Mouse (Mus musculus) liver, adult 10 weeks (tissue): ENCODE measurements around the gene Klc2. TPM values are rescaled to one million over a fixed set of nuclear protein-coding genes. Genes with fewer than 3 reads are reported as not detected.

Experiments used
- polyA plus RNA-seq: library from polyadenylated mRNA; stranded (reverse); fragments of 350-450 nt; fragmentation: Illumina TruSeq; extraction: RNeasy Lipid Tissue Mini Kit (QIAGEN cat#74804); gene quantifications from one replicate; pipeline ENCODE4 v1.2.3, GENCODE M21; 2014; ENCODE audit warnings: low read depth, low replicate concordance

Gene Klc2
- polyA plus RNA-seq, result 0.93 TPM

GRCm38 (mm10) chr19:5118384-5118698, at the start of gene Klc2:
Gene Klc2, minus strand, starts transcription at chr19:5118560.

DNA sequence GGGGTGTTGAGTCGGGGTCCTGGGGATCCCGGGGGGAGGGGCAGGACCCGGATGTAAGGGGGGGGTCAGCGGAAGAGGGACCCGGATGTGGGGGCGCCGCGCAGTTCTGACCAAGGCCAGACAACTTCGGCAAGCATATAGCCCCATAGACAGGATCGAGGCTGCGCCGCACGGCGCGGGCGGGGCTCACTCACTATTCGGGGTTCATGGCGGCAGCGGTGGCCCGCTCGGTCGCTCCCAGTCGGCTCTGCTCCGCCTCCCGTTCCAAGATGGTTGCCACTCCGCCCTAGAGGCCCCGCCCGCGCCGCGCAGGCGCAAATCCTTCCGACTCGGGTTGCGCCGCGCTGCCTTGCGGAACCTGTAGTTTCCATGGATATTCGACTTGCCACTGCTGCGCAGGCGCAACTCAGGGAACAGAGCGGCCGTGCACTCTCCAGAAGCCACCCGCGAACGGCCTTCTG, 11.6 kb downstream of the Klc2 start, which contains the start of gene Rab1b:
Rab1b (minus strand) TSS at position 342 of the 461 bp plus-strand sequence.

GRCm38 (mm10) chr19:5098363-5099143, 19.8 kb downstream of the Klc2 start, which contains the start of gene Cnih2:
Gene Cnih2, minus strand, starts transcription at chr19:5098521.

DNA sequence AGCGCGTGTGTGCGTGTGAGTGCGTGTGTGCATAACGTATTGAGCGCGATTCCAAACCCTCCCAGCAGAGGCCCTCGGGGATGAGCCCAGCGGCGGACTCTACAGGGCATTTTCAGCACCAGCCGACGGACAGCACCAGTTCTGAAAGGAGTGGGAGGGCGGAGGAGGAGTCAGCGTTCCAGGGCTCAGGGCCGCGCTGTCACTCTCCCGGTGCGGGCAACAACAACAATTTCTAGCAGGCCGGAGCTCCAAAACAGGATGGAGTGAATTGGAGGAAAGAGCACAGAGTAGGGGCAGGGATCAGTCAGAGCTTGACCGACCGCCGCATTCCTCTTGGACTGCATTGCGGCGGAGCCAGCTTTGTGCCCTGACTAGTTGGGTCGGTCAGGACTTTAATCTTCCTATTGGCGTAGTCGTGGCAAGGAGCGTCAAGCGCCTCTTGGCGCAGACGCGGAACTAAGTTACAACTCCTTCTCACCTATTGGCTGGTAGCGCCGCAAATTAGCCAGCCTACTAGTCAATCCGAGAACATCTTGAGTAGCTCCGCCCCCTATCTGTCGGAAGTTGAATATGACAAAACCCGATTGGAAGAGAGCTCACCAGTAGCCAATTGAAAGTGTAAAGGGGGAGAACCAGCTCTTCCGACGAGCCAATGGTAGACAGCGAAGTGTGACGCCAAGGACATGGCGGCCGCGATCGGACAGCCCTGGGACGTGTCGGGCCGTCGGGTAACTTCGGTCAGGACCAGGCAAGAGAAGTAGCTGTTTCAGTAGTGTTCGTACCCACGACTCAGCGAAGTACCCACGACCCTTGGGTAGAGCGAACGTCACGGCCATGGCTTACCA, 30.3 kb downstream of the Klc2 start, which contains the start of gene Yif1a:
Yif1a (plus strand) TSS at position 655 of the 845 bp plus-strand sequence.

DNA sequence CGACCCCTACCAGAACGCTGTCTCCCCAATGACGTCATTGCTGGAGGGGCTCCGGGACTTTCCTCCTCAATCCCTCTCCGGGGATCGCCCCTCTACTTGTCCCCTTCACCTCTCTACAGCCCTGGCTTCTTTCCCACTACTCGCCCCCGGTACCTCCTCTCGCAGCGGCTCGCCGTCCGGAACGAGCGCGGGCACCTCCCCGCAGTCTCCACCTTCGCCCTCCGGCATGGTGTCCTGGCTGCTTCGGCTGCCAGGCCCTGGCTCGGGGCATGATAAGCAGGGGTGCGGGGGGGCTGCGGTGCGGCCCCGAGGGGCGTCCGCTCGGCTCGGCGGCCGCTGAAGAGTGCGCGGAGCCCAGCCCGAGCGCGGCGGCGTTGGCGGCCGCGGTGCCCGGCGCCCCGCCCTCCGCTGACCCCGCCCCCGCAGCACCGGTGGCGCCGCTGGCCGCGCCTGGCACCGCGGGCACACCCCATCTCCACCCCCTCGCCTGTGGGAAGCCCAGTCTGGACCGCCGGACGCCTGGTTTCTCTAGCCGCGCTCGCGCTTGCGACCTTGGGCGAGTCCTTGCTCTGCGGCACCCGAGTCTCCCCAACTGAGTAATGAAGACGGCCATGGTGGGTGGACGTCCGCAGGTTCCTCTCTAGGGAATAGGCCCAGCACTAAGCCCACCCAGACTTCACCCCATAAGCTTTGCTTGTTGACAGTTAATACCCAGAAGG, 33.1 kb downstream of the Klc2 start, which contains the start of gene Tmem151a:
Tmem151a (minus strand) TSS at position 387 of the 719 bp plus-strand sequence.

DNA sequence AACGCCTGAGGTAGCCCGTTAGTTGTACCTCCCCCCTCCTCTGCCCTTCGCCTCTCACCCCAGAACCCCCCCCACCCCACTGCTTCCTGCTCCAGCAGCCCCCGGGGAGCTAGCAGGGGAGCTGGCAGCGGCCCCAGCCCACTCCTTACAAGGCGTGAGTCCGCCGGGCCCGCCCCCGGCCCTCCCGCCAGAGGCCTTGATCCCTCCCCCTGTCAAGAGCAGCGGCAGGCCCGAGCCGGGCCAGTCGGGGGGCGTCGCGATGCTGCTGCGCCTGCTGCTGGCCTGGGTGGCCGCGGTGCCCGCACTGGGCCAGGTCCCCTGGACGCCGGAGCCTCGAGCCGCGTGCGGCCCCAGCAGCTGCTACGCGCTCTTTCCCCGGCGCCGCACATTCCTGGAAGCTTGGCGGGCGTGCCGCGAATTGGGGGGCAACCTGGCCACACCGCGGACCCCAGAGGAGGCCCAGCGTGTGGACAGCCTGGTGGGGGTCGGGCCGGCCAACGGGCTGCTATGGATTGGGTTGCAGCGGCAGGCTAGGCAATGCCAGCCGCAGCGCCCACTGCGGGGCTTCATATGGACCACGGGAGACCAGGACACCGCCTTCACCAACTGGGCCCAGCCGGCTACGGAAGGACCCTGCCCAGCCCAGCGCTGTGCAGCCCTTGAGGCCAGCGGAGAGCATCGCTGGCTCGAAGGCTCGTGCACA, 50.3 kb downstream of the Klc2 start, which contains the start of gene Cd248:
Cd248 (plus strand) TSS at position 212 of the 703 bp plus-strand sequence.

Other genes starting within 250 kb of the Klc2 start
- not detected for gene Actn3, start 240.7 kb downstream of the Klc2 start, polyA plus RNA-seq
- 3.2 TPM for gene Zdhhc24, start 239.9 kb downstream of the Klc2 start, polyA plus RNA-seq
- 0.45 TPM for gene Bbs1, start 211.9 kb downstream of the Klc2 start, polyA plus RNA-seq
- gene Dpp3, start 190.3 kb downstream of the Klc2 start, polyA plus RNA-seq, result 4.6 TPM
- 0.42 TPM for gene Peli3, start 175.4 kb downstream of the Klc2 start, polyA plus RNA-seq
- gene Mrpl11, start 156.4 kb downstream of the Klc2 start, polyA plus RNA-seq, result 22.6 TPM
- not detected for gene Npas4, start 128.2 kb downstream of the Klc2 start, polyA plus RNA-seq
- gene Slc29a2, start 94.7 kb downstream of the Klc2 start, polyA plus RNA-seq, result not detected
- gene B4gat1, start 79.7 kb downstream of the Klc2 start, polyA plus RNA-seq, result 9.5 TPM
- gene AC124502.3, start 79.7 kb downstream of the Klc2 start, polyA plus RNA-seq, result 0.69 TPM
- gene Brms1, start 77.2 kb downstream of the Klc2 start, polyA plus RNA-seq, result 1.6 TPM
- not detected for gene Rin1, start 68.1 kb downstream of the Klc2 start, polyA plus RNA-seq
- not detected for gene Cd248, start 50.5 kb downstream of the Klc2 start, polyA plus RNA-seq
- not detected for gene Tmem151a, start 33.0 kb downstream of the Klc2 start, polyA plus RNA-seq
- gene Yif1a, start 30.0 kb downstream of the Klc2 start, polyA plus RNA-seq, result 27.7 TPM
- gene Cnih2, start 20.0 kb downstream of the Klc2 start, polyA plus RNA-seq, result not detected
- gene Rab1b, start 11.5 kb downstream of the Klc2 start, polyA plus RNA-seq, result 7.5 TPM
- gene Pacs1, start 154.6 kb upstream of the Klc2 start, polyA plus RNA-seq, result 0.53 TPM
- 25.1 TPM for gene Sf3b2, start 176.9 kb upstream of the Klc2 start, polyA plus RNA-seq
- gene Gal3st3, start 179.8 kb upstream of the Klc2 start, polyA plus RNA-seq, result not detected
- gene Catsper1, start 217.2 kb upstream of the Klc2 start, polyA plus RNA-seq, result not detected
- not detected for gene Cst6, start 231.0 kb upstream of the Klc2 start, polyA plus RNA-seq
- 7.1 TPM for gene Eif1ad, start 248.2 kb upstream of the Klc2 start, polyA plus RNA-seq
- gene Banf1, start 248.6 kb upstream of the Klc2 start, polyA plus RNA-seq, result 7.5 TPM